24 mouse cellular contexts compared by ENCODE assay signal in genomic region chr12:12635308-12635707, GRCm38 (mm10).
"Had no signal": no experiment of that assay in that cellular context is flagged by ENCODE, and none has a peak within 500 bp of the region (broad histone marks: within the 10 kb centered on the region; RNA-seq: fewer than 3 reads in every experiment).

No protein-coding gene starts in this region.

- H3K4me2 ChIP-seq: limb, embryonic 13.5 days; liver, embryonic 12.5 days; liver, embryonic 15.5 days; lung, embryonic 15.5 days; midbrain, embryonic 13.5 days had no signal

- H3K4me3 ChIP-seq: limb, embryonic 10.5 days; limb, embryonic 13.5 days; liver, embryonic 12.5 days; liver, embryonic 15.5 days; lung, embryonic 15.5 days; midbrain, embryonic 13.5 days; myocyte had no signal

- H3K4me1 ChIP-seq: limb, embryonic 10.5 days; limb, embryonic 13.5 days; liver, embryonic 12.5 days; liver, embryonic 15.5 days; lung, embryonic 15.5 days; midbrain, embryonic 13.5 days had no signal

- H3K27me3 ChIP-seq: limb, embryonic 13.5 days; liver, embryonic 12.5 days; liver, embryonic 15.5 days; lung, embryonic 15.5 days had no signal

- H3K9me3 ChIP-seq: limb, embryonic 10.5 days; limb, embryonic 13.5 days; liver, embryonic 12.5 days; liver, embryonic 15.5 days; lung, embryonic 15.5 days; midbrain, embryonic 13.5 days had no signal

- DNase-seq: kidney, adult 11 months; kidney, adult 8-10 months; kidney, postnatal 14 days; kidney, postnatal 4 days; layer of hippocampus, adult 9-11 months; liver; lung, adult 18-20 months; lung, postnatal 10 days; lung, postnatal 36 days; right cerebral cortex, adult 18-20 months; right cerebral cortex, postnatal 14 days; right cerebral cortex, postnatal 4 days; thymus, adult 2 months; thymus, postnatal 14 days; thymus, postnatal 4 days had no signal

- ATAC-seq: liver, embryonic 12.5 days; midbrain, embryonic 13.5 days; midbrain, embryonic 16.5 days had no signal

- H3K36me3 ChIP-seq: limb, embryonic 10.5 days; limb, embryonic 13.5 days; liver, embryonic 12.5 days; liver, embryonic 15.5 days; lung, embryonic 15.5 days; midbrain, embryonic 13.5 days had no signal

- H3K27ac ChIP-seq: limb, embryonic 10.5 days; limb, embryonic 13.5 days; liver, embryonic 12.5 days; liver, embryonic 15.5 days; lung, embryonic 15.5 days; midbrain, embryonic 13.5 days; stomach, postnatal 0 days had no signal

- H3K9ac ChIP-seq: limb, embryonic 13.5 days; liver, embryonic 12.5 days; liver, embryonic 15.5 days; lung, embryonic 15.5 days; midbrain, embryonic 13.5 days had no signal
